Mouse (Mus musculus) kidney, adult 2 months (tissue): ENCODE measurements around the gene Zfp689.

ENCODE experiments used
- CTCF ChIP-seq: fragments of 200-500 bp; conservative IDR thresholded peaks from 2 replicates; pipeline ENCODE4 v1.5.1; 2011; ENCODE audit warnings: low read depth, mild to moderate bottlenecking, control low read depth, low read length, moderate library complexity, mixed read lengths; ENCODE audit not compliant: insufficient read depth, insufficient read length
- POLR2A ChIP-seq: fragments of 200-500 bp; IDR thresholded peaks from one replicate; pipeline ENCODE4 v1.6.1; 2011; ENCODE audit warnings: low read depth, low read length, control low read depth

GRCm38 (mm10) chr7:127491846-127492245 lies 42.9 kb upstream of the Zfp689 start:
- no peak for TF ChIP-seq CTCF
- TF ChIP-seq POLR2A: no peak
